Mouse (Mus musculus): ENCODE measurements around the gene Marc2. TPM values are rescaled to one million over a fixed set of nuclear protein-coding genes. Genes with fewer than 3 reads are reported as not detected.

The Marc2 gene
- total and polyA plus RNA-seq, 2 experiments from 2014 or later = 60.1 to 138 TPM

DNA sequence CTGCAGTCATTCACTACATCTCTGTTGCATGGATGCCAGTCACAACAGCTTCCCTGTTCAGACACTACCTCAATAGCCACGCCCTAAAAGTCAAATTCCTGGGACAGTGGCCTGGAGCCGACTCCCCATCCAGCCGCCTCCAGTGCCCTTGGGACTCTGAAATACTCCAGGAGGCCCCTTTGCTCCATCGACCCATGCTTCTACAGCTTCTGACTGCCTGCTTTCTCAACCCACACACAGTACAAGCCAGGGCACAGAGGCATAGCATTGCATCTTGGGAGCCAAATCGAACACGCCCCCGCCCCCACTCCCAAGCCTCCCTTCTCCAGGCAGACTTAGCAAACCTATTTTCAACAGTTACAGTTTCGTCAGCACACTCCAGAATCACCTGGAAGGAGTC is 16.4 kb downstream of the Marc2 start:
- WGBS = 85% methylated on average over 8 of the region's 8 CpGs
- H3K4me3 ChIP-seq (ENCODE audit: low read depth, low read length) = no peak overlapping the region
- no peak overlapping the region for H3K4me2 ChIP-seq (ENCODE audit: low read depth)
- ATAC-seq = no peak
- peaks cover 21% of the 10 kb centered on the region; the same call in 1 of the 2 replicates for H3K36me3 ChIP-seq (ENCODE audit: insufficient read depth)
- no peak for TF ChIP-seq CTCF (IDR thresholded peaks at IDR 0.05; ENCODE audit: low read depth)
- no peak for DNase-seq
- no peaks in the 10 kb centered on the region for H3K4me1 ChIP-seq (ENCODE audit: insufficient read depth)
- no peaks in the 10 kb centered on the region for H3K9me3 ChIP-seq (ENCODE audit: low read length)
- no peak overlapping the region for H3K27ac ChIP-seq (ENCODE audit: low read depth, low read length)
- no peak overlapping the region for H3K9ac ChIP-seq
- H3K27me3 ChIP-seq (ENCODE audit: insufficient read depth, low read length) = no peaks in the 10 kb centered on the region

DNA sequence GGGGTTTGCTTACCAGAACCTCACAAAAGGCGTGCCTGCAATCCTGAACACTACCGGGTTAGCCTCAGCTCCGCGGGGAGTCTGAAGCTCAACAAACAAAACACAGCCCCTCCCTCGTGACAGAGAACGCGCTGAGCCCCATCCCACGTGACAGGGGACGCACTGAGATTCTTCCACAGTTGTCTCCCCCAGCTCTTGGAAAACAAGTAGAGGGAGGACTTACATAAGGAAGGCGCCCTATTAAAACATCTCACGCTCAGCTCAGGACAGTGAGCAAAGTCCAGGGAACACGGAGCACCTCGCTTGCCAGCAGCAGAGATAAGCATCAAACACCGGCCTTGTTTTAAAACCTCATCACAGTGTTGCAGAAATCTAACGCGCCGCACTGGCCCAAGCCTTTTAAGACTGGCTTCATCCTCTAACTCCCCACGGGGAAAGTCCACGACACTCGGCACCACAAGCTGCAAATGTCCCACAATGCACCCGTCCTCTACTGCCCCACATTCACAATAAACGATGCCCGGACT is 19.0 kb downstream of the Marc2 start:
- 26% methylated on average over 23 of the region's 23 CpGs for WGBS
- no peak for TF ChIP-seq CTCF (IDR thresholded peaks at IDR 0.05; ENCODE audit: low read depth)
- Histone ChIP-seq H3K4me1 (ENCODE audit: insufficient read depth) (no peaks in the 10 kb centered on the region), H3K27ac (ENCODE audit: low read depth, low read length) (no peak overlapping the region), H3K36me3 (ENCODE audit: insufficient read depth) (peaks cover 8% of the 10 kb centered on the region; the same call in 1 of the 2 replicates), H3K27me3 (ENCODE audit: insufficient read depth, low read length) (no peaks in the 10 kb centered on the region), H3K9ac (no peak overlapping the region), H3K9me3 (ENCODE audit: low read length) (no peaks in the 10 kb centered on the region), H3K4me3 (ENCODE audit: low read depth, low read length) (no peak overlapping the region), H3K4me2 (ENCODE audit: low read depth) (peak overlapping the region; percentile 26)
- no peak for ATAC-seq
- DNase-seq = no peak

DNA sequence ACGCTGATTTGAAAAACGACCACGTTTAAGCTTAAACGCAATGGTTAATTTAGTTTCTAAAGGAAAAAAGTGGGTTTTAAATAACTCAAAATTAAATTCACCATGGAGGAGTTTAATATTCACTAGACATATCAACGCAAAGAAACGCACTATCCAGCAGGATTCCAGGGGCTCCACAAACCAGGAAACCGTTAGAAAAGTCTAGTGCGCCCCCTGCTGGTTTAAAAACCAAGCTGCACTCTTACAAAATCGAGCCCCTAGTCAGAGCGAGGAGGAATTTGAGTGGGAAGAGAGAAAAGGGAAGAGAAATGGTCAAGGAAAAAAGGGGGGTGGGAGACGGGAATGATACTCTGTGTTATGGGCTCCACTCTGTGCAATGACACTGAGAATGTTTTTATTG is 21.2 kb downstream of the Marc2 start:
- H3K4me1 ChIP-seq (ENCODE audit: insufficient read depth) = no peaks in the 10 kb centered on the region
- peak; percentile 84 for DNase-seq
- 0 out of 2 replicates have a peak, but pooled peaks cover 8% of the 10 kb centered on the region for H3K36me3 ChIP-seq (ENCODE audit: insufficient read depth)
- H3K27me3 ChIP-seq (ENCODE audit: insufficient read depth, low read length) = no peaks in the 10 kb centered on the region
- 16% methylated on average over 11 of the region's 11 CpGs for WGBS
- H3K9me3 ChIP-seq (ENCODE audit: low read length) = no peaks in the 10 kb centered on the region
- ATAC-seq = peak; percentile 82
- H3K9ac ChIP-seq = no peak overlapping the region
- no peak overlapping the region for H3K4me3 ChIP-seq (ENCODE audit: low read depth, low read length)
- no peak overlapping the region for H3K27ac ChIP-seq (ENCODE audit: low read depth, low read length)
- H3K4me2 ChIP-seq (ENCODE audit: low read depth) = peak overlapping the region; percentile 11; the same call in 1 of the 2 replicates
- TF ChIP-seq CTCF (IDR thresholded peaks at IDR 0.05; ENCODE audit: low read depth) = peak; percentile 83

DNA sequence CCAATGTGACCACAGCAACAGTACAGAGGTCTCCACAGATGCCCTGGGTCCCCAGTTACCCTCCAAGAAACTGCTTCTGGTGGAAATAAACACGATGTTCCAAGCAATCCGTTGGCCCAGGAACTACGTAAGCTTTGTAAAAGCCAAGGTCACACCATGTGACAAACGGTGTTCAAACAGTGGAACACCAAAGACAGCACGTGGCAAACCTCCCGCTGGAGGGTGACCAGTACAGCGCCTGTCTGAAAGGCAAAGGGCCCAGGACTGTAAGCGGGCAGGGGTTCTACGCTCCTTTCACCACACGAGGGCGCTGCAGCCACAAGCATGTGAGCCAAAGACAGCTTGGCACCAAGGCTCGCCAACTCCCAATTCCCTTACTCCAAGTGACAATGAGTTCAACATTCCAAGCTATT is 21.8 kb downstream of the Marc2 start:
- Histone ChIP-seq H3K4me3 (ENCODE audit: low read depth, low read length) (no peak overlapping the region), H3K9ac (no peak overlapping the region), H3K27me3 (ENCODE audit: insufficient read depth, low read length) (no peaks in the 10 kb centered on the region), H3K36me3 (ENCODE audit: insufficient read depth) (peaks cover 8% of the 10 kb centered on the region; the same call in 1 of the 2 replicates), H3K4me1 (ENCODE audit: insufficient read depth) (no peaks in the 10 kb centered on the region), H3K4me2 (ENCODE audit: low read depth) (peak overlapping the region; percentile 11), H3K9me3 (ENCODE audit: low read length) (no peaks in the 10 kb centered on the region), H3K27ac (ENCODE audit: low read depth, low read length) (no peak overlapping the region)
- WGBS = 4% methylated on average over 12 of the region's 12 CpGs
- DNase-seq = peak; percentile 92
- ATAC-seq = peak; percentile 90
- peak; percentile 95 for TF ChIP-seq CTCF (IDR thresholded peaks at IDR 0.05; ENCODE audit: low read depth)

DNA sequence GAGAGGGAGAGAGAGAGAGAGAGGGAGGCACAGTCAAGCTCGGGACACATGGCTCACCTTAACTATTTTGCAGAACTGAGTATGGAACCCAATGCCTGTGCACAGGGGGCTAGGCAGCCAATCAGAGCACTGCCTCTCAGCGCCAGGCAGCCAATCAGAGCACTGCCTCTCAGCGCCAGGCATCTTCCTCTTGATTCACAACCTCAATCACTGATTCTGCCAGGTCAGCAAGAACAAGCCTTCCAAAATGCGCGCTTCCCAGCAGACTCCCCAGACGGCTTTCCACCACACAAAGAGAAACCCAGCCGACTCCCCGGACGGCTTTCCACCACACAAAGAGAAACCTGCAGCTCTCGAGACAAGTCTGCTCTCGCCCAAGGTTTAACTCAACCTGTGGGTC is 23.6 kb downstream of the Marc2 start:
- Histone ChIP-seq H3K4me1 (ENCODE audit: insufficient read depth) (no peaks in the 10 kb centered on the region), H3K9ac (no peak overlapping the region), H3K4me3 (ENCODE audit: low read depth, low read length) (peak overlapping the region; percentile 14; the same call in 1 of the 2 replicates), H3K4me2 (ENCODE audit: low read depth) (peak overlapping the region; percentile 41), H3K27me3 (ENCODE audit: insufficient read depth, low read length) (no peaks in the 10 kb centered on the region), H3K36me3 (ENCODE audit: insufficient read depth) (peaks cover 21% of the 10 kb centered on the region; the same call in 1 of the 2 replicates), H3K27ac (ENCODE audit: low read depth, low read length) (no peak overlapping the region), H3K9me3 (ENCODE audit: low read length) (no peaks in the 10 kb centered on the region)
- no peak for TF ChIP-seq CTCF (IDR thresholded peaks at IDR 0.05; ENCODE audit: low read depth)
- DNase-seq = peak; percentile 60
- peak; percentile 65 for ATAC-seq
- 12% methylated on average over 11 of the region's 11 CpGs for WGBS

DNA sequence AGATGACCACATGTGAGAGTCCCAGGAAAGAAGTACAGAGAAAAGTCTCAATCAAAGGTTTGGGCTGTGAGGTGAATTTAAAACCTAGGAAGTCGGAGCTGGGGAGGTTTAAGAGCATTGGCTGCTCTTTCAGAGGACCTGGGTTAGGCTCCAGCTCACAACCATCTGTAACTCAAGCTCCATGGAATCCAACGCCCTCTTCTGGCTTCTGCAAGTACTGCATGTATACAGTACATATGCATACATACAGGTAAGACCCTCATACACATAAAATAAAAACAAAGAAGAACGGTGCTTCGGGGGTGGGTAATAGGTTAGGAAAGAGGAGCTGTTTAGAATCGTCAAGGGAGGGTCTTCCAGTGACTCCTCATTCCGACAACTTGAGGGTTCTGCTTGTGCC is 28.5 kb downstream of the Marc2 start:
- TF ChIP-seq CTCF (IDR thresholded peaks at IDR 0.05; ENCODE audit: low read depth) = peak; percentile 14; the same call in 1 of the 2 replicates
- H3K9ac ChIP-seq = no peak overlapping the region
- H3K27ac ChIP-seq (ENCODE audit: low read depth, low read length) = no peak overlapping the region
- H3K4me1 ChIP-seq (ENCODE audit: insufficient read depth) = no peaks in the 10 kb centered on the region
- DNase-seq (no peak), ATAC-seq (no peak)
- H3K4me2 ChIP-seq (ENCODE audit: low read depth) = no peak overlapping the region
- no peaks in the 10 kb centered on the region for H3K9me3 ChIP-seq (ENCODE audit: low read length)
- no peaks in the 10 kb centered on the region for H3K27me3 ChIP-seq (ENCODE audit: insufficient read depth, low read length)
- H3K36me3 ChIP-seq (ENCODE audit: insufficient read depth) = peaks cover 23% of the 10 kb centered on the region; the same call in 1 of the 2 replicates
- H3K4me3 ChIP-seq (ENCODE audit: low read depth, low read length) = no peak overlapping the region
- WGBS = 80% methylated on average over 6 of the region's 6 CpGs

DNA sequence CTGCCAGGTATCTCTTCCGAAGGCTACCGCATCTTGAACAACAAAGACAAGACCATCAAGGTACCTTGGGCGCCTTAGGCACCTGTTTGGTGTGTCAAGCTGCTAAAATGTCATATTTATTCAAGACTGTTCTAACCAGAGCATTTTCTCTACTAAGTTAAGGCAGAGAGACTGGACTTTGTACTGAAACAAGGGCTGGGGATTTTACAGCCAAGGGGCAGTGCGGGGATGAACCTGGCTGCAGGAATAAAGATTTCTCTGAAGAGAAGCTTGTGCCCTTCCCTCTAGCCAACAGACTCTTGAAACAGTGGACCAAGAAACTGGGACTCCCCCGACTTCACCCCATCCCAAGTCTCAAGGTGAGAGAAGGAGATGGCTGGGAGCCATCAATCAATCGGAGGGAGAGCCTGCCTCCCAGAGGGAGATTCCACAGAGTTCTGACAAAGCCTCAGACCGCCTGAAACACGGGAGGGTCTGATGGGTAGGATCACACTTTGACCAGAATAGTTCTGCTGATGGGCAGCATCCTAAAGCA is 34.5 kb downstream of the Marc2 start:
- TF ChIP-seq CTCF (IDR thresholded peaks at IDR 0.05; ENCODE audit: low read depth) = no peak
- H3K4me1 ChIP-seq (ENCODE audit: insufficient read depth) = no peaks in the 10 kb centered on the region
- 76% methylated on average over 8 of the region's 8 CpGs for WGBS

More for the DNA sequence above, 34.5 kb downstream of the Marc2 start:
- Histone ChIP-seq H3K9me3 (ENCODE audit: low read length) (no peaks in the 10 kb centered on the region), H3K4me3 (ENCODE audit: low read depth, low read length) (no peak overlapping the region), H3K4me2 (ENCODE audit: low read depth) (no peak overlapping the region), H3K27me3 (ENCODE audit: insufficient read depth, low read length) (peaks cover 7% of the 10 kb centered on the region), H3K9ac (no peak overlapping the region), H3K27ac (ENCODE audit: low read depth, low read length) (no peak overlapping the region), H3K36me3 (ENCODE audit: insufficient read depth) (no peaks in the 10 kb centered on the region)
- DNase-seq (no peak), ATAC-seq (no peak)

Measured in forebrain, postnatal 0 days (tissue).